Mouse (Mus musculus) CD4-positive, CD25-positive, alpha-beta regulatory T cell, adult 9 weeks (primary cell): ENCODE data around the gene Eif4h. TPM values are rescaled to one million over a fixed set of nuclear protein-coding genes. Genes with fewer than 3 reads are reported as not detected.

Source experiments
- polyA plus RNA-seq: library from polyadenylated mRNA; unstranded; fragments of 100-300 nt; shearing (Covaris generic); gene quantifications from one replicate; pipeline ENCODE4 v1.2.1, GENCODE M21; 2017

The Eif4h gene
- 308 TPM for polyA plus RNA-seq

GRCm38 (mm10) chr5:134639269-134639682 is at the start of gene Eif4h:
TSS of gene Eif4h (minus strand) at chr5:134639490.

DNA sequence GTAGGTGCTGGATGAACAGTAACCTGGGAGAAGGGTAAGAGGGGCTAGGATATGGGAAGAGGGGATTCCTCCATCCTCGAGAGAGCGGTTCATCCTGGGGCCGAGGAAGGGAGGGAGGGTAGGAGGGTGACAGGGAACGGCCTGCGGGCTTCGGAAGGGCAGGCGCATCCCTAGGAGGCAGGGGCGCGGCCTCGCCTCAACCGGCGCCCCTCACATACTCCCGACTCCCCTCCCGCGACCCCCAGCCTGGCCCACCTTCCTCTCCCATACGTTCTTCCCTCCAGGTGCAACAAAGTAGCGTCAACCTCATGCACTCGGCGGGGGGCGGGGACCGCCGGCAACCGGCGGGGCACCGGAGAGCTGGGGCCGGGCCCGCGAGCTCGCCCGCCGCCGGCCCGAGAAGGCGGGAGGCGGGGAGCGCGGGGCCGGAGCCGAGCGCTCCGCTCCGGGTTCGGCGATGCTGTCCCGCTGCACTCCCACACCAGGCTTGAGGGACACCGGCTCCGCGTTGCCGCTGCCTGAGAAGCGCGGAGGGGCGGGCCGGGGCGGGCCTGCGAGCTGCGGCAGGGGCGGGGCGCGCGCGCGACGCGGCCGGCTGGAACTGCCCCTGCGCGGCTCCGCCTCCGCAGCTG is 48.9 kb upstream of the Eif4h start, which contains the start of gene Limk1:
Gene Limk1, minus strand, starts transcription at position 513 of the 632 bp plus-strand sequence.

DNA sequence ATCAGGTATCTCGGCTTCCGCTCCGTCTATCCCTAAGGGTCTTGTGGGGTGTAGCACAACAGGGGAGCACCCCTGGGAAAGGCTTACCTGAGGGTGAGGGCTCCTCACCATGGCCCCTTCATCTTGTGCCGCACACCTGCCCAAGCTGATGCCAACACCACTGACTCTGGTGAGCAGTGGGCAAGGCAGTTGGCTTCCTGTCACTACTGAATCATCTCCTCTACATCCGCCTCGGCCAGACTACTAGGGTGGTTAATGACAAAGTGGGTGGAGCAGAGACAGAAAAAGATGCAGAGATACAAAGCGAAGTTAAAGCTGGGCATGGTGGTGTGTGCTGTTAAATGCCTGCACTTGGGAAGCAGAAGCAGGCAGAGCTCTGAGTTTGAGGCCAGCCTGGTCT is 24.5 kb downstream of the Eif4h start, which contains the start of gene Lat2:
Gene Lat2, minus strand, starts transcription at position 224 of the 400 bp plus-strand sequence.

DNA sequence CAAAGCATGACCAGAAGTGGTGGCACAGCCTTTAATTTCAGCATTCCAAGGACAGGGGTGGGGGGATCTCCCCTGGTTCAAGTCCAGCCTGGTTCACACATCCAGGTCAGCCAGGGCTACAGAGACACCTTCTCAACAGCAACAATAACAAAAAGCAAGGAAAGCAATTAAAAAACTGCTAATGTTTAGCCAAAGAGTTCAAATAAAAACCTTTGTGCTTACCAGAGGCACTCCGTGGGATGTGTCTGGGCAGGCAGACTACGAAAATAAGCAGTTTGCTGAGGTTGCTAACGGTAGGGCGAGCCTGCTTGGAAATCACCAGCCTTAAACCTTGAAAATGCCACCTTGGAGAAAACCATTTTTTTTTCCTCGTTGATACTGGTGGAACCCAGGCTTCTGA is 58.1 kb downstream of the Eif4h start, which contains the start of gene Rfc2:
Gene Rfc2, plus strand, starts transcription at position 221 of the 400 bp plus-strand sequence.

Other genes with a start within 250 kb of the Eif4h start
- gene Gtf2ird1, start 182.8 kb downstream of the Eif4h start, polyA plus RNA-seq, result 11.0 TPM
- 2.0 TPM for gene Clip2, start 87.1 kb downstream of the Eif4h start, polyA plus RNA-seq
- gene Syna, start 79.3 kb downstream of the Eif4h start, polyA plus RNA-seq, result not detected
- 228 TPM for gene Rfc2, start 58.1 kb downstream of the Eif4h start, polyA plus RNA-seq
- gene Lat2, start 24.5 kb downstream of the Eif4h start, polyA plus RNA-seq, result 3.3 TPM
- gene Limk1, start 49.1 kb upstream of the Eif4h start, polyA plus RNA-seq, result 10.4 TPM
- not detected for gene Eln, start 107.8 kb upstream of the Eif4h start, polyA plus RNA-seq